Mouse (Mus musculus): ENCODE data around the gene Kmt2d.
A peak's percentile ranks its signal among the peaks of the same experiment; 100 is the strongest.
"Not testable (repeated sequence)": the region's sequence is repeated elsewhere in the genome, so short reads cannot be mapped to it uniquely, and the experiment has no call there.

Gene Kmt2d

DNA sequence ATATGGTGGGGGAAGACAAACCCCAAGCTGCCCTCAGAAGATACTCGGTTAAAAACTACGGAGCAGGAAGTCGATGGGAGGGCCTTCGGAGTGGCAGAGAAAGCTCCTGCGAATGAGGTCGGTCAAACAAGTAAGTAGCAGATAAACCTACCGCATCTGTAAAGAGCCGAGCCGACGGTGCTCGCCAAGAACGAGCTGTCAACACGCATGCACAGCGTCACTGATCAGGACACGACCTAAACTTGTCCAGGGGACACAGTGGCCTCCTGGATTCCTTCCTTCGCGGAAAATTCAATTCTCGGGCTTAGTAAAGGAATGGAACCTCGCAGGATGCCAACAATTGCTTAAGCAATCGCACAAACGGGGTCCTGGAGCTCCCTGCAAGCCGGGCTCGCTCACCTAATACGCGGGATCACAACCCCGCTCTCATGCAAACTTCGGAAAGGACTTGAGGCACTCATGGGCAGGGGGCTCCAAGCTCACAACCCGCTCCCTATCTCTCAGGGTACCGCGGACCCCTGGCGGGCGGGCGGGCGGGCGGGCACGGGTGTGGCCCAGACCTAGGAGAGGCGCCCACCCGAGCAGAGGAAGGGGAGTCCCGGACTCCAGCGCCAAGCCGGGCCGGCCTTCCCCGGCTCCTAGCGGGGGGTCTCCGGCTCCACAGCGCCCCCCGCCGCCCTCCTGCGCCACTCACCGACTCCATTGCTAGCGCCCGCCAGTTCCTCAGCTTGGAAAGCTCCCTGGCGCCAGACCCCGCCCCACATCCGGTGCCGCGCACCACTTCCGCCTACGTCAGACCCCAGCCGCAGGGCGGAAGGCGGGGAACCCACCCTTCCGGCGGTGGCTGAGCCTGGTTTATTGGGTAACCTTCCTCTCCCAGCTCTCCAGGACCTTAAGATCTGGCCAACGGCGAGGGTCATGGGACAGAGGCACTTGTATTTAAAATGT, 40.0 kb downstream of the Kmt2d start, which contains the start of gene Prkag1:
Gene Prkag1 (minus strand): TSS at position 786 of the 948 bp plus-strand sequence.
- DNase-seq (ENCODE audit: low read depth), result peak; percentile 97

DNA sequence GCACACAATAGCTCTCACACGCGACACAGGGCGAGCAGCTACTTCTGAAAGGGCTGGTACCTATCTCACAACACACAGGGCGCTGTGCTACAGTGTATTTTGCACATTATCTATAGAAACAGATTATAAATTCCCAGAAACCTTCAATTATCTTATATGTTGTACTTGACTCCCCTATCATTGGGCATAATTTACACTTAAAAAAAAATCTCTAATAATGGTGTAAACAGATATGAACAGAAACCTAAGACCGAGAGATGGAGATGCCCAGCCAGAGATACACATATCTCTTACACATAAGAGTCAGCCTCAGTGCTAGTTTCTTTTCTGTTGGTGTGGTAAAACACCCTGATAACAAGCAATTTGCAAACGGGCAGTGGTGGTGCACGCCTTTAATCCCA, 43.4 kb downstream of the Kmt2d start:
- DNase-seq (ENCODE audit: low read depth), result no peak

DNA sequence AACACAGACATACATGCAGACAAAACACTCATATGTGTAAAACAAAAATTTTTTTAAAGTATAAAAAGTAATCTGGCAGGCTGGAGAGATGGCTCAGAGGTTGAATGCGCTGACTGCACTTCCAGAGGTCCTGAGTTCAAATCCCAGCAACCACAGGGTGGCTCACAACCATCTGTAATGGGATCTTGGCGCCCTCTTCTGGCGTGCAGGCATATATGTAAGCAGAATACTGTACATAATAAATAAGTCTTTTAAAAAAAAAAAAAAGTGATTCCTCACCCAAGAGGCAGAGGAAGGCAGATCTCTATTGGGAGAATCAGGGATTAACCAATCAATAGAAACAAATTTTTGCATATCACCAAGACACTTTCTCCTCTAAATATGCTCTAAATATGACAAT, 47.6 kb downstream of the Kmt2d start:
- DNase-seq (ENCODE audit: low read depth), result peak; percentile 61

DNA sequence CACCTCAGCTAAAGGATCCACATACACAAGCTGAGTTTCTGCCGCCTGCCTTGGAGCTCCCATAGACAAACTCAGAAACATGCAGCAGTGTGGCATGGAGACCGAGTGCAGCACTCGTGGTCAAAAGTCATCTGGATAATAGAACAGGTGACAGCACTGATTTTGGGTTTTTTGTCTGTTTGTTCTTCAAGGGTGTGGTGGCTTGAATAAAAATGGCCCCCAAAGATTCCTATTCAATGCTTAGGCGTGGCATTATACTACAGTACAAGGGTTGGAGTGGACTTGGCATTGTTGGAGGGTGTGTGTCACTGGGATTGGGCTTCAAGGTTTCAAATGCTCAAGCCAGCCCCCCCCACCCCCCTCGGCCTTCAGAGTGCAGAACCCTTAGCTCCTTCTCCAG, 48.9 kb downstream of the Kmt2d start:
- no peak for DNase-seq (ENCODE audit: low read depth)

DNA sequence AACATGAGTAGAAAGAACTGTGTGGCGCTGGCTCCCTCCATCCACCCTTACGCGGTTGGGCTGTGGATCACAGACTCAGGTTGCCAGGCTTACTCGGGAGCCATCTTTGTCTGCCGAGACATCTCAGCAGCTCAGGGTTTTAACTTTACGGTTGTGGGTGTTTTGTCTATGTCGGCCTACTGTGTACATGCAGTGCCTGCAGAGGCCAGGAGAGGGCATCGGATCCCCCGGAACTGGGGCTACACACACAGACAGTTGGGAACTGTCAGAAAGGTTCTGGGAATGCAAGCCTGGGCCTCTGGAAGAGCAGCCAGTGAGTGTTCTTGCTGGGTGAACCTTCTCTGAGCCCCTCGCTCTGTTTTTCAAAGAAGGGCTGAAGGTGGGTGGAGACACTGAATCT, 49.6 kb downstream of the Kmt2d start:
- DNase-seq (ENCODE audit: low read depth), result peak; percentile 68

DNA sequence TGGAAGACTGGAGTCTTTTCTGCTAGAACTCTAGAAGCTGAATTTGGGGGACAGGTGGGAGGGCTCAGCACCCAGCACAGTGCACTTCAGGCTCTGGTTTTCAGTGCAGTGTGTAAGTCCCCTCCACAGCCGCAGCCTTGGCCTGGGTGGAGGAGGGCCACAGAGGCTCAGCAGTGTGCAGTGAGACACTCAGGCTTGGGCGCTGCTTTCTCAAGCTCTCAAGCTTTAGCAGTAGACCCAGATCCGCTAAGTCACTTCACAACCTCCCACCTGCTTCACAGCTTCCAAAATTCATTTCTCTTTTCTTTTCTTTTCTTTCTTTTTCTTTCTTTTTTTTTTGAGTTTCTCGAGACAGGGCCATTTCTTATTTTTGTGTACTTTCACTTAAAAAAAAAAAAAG, 50.1 kb downstream of the Kmt2d start:
- no peak for DNase-seq (ENCODE audit: low read depth)

DNA sequence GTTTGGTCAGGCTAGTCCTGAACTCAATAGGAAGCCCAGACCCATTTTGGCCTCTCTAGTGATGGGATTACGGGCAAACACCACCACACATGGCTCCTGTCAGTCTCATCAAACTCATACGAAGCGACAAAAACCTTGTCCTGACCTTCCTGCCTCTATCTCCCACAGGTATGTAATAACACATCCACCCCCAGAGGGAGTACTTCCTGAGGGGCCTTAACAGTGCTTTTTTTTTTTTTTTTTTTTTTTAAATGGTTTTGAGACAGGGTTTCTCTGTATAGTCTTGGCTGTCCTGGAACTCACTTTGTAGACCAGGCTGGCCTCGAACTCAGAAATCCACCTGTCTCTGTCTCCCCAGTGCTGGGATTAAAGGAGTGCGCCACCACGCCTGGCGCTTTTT, 52.8 kb downstream of the Kmt2d start:
- no peak for DNase-seq (ENCODE audit: low read depth)

DNA sequence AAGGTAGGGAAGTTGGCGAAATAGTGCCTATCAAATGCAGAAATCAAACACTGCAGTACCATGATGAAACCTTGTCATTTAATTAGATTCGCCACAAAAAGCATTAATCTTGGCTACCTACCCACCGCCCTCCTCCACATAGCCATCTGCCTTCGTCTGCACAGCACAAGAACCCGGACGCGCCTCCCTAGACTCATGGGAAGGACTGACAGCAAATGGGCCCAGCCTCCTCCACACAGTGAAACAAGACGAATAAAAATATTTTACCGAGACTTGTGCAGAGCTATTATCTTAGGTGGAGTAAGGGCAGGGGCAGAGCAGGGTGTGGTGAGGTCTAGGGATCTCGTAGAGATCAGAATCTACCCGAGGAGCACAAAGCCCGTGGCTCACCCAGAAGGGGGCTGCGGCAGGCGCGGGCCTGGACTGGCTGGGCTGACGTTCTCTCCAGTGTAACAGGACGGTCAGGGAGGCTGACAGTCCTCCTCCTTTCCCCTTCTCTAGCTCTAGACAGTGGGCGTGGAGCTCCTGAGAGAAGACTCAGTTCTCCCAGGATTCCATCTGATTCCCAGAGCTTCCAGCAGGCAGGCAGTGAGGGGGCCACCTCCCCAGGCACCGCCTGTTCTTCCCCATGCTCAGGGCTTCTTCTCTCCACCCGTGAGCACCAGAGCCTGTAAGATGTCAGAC, 58.1 kb downstream of the Kmt2d start:
- no peak for DNase-seq (ENCODE audit: low read depth)

DNA sequence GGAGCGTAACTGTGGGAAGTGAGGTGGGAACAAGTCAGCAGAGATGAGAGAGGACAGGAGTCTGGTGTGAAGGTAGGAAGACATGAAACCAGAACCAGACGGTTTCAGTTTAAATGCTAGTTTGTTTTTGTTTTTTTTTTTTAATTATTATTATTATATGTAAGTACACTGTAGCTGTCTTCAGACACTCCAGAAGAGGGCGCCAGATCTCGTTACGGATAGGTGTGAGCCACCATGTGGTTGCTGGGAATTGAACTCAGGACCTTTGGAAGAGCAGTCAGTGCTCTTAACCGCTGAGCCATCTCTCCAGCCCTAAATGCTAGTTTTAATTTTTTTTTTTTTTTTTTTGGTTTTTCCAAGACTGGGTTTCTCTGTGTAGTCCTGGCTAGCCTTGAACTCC, 60.8 kb downstream of the Kmt2d start:
- DNase-seq (ENCODE audit: low read depth), result not testable (repeated sequence)

DNA sequence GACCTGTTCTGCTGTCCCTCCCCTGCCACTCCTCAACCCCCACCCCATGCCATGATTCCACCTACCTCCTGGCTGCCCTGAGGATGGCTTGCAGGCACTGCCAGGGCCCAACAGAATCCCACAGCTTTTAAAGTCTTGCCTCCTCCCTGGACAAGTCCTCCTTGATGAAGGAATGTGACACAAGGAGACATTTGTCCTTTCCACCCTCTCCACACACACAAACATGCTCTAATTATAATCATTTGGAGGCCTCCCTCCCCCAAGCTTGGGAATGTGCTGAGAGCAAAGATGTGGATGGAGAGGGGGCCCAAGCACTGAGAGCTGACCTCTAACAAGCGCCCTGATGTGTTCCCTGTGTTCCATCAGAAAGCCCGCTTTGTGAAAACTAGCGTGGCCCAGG, 61.6 kb downstream of the Kmt2d start, which contains the start of gene Ddn:
Gene Ddn (minus strand): TSS at position 101 of the 400 bp plus-strand sequence.
- no peak for DNase-seq (ENCODE audit: low read depth)

DNA sequence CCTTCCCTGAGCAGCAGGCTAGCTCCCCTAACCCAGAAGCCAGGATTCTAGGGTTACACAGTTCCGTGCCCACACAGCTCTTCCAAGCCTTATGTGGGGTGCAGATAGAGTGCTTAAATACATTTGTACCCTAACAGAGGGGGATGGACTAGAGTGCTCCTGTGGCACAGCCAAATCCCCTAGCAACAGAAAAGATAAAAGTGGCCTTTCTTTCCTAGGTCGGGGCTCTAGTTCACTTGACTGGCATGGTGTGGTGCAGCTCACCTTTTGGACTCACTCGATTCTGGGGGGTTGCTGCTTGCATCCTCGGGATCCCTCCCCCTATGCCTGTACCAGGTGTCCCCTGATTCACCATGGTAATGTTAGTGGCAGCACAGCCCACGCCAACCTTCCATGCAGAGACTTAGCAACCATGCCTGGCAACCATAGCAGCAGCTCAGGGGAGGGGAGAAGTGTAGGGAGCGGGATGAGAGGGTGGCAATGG, 62.3 kb downstream of the Kmt2d start:
- DNase-seq (ENCODE audit: low read depth), result no peak

DNA sequence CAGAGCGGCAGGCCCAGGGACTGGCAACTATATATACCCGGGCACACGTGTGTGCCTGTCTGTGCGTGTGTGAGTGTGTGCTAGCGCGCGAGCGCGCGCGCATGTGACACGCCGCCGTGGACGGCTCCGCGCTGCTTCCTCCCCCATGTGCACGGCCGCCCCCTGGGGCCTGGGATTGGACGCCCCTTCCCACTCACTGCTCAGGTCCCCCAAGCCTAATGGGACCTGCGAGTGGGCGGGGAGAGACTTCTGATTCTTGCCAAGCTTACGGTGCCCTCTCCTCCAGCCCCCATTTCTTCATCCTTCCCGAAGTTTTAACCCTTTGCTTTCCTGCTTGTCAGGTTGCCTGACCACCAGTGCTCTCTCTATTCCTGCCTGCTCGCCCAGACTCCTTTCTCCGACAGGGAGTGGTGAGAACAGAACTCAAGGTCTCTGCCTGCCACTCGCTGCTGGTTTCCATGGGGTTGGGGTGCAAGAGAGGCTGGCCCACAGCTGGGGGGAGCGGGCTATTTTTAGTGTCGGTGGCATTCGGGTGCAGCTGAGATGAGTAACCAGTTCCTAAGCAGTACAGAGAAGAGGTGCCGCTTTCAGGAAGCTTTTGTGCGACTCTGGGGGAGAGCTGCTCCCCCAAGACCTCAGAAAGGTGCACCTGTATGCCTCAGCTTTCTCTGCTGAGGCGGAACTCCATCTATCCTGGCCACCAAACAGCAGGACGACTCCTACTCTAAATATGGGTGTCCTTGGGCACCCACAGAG, 62.9 kb downstream of the Kmt2d start:
- DNase-seq (ENCODE audit: low read depth), result peak; percentile 74

DNA sequence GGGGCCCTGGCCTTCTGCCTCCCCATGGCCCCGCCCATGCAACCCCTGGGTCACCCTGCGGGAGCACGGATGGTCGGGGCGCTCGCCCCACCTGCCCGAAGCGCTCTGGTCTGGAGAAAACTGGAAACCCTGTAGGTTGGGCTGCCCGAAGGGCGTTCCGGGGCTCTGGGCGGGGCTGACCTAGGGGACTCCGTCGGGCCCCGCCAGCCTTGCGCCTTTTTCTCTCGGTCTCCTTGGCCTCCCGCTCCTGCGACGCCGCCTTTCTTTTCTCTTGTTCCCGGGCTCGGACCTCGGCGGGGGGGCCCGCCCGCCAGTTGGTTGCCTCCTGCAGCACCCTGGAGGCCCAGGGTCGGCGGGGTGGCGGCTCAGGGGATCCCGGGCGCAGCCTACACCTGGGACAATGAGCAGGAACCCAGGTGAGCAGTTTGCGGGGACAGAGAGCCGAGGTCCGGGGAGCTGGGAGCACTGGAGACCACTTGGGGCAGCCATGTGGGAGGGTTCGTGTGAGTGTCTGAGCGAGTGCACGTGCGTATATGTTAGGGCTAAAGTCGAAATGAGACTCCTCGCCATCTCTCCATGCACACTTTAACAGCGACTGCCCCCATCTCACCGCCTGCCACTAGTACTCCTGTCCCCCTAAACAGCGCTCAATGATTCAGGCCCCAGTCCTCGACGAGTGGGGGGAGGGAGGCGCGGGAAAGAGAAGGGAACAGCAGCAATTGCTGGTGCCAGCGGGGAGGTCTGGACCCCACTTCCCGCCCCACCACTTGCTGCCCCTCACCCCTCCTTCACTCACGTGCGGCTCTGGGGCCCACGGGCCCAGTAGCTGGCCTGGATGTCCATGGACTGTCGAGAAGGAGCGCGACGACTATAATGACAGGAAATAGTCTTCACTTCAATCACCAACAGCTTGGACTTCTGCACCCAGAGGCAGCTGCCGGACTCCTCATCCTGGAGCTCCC, 63.9 kb downstream of the Kmt2d start:
- DNase-seq (ENCODE audit: low read depth), result peak; percentile 50

DNA sequence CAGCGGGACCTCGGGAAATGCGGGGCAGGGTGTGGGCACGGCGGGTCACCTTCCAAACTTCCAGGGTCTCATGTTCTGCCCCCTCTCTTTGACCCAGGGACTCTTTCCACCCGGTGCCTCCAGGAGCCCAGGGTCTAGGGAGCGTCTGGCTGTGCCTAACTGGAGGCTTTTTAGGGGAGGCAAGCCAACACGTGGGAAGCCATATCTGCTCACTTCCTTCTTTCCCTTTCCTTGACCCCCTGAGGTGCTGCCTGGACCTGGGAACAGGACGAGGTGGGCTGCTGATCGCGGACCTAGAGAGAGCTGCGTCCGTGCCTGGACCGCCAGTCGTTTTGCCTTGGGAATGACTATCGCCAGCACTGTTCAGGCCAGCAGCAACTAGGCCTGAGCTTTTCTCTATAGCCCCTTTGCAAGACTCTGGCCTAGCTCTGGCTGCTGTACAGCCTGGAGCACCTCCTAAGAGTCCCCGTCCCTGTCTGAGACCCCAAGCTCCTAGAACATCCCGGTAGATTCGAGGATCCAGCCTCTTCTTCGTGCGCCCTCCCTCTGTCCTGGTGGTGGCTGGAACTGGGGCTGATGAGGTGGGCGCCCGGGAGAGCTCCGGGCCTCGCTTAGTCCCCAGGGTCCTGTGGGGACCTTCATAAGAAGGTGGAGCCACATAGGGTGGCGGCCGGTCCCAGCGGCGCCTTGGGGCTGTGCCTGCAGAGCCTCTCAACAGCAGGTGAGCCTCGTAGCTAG, 64.8 kb downstream of the Kmt2d start:
- DNase-seq (ENCODE audit: low read depth), result no peak

DNA sequence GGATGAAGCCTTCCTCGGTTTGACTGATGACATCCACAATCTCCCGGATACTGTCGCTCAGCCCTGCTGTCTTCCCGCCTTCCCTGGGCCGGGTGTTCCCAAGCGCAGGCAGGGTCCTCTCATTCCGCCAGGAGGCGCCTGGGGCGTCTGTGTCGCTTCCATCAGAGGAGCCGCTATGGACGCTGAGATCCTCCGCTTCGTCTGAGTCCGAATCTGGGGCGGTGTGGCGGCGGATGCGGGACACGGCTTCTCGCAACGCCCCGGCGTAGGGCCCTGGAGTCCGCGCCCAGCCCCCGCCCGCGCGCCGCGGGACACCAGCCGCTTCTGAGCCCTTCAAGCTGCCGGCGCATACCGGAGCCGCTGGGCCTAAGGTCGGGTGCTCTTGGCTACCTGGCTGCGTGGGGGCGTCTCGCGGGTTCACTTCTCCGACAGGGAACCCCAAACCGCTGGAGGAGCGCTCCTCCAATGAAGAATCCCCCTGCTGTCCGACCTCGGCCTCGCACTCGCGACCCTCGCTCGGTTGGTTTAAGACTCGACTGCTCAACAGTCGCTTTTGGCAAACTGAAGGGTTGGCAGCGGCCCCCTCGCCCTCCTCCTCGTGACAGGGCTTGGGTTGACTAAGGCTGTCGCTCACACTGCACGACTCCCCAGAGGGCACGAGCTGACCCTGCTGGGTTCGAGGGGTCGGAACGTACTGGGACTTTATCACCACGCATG, 65.5 kb downstream of the Kmt2d start:
- DNase-seq (ENCODE audit: low read depth), result peak; percentile 67

DNA sequence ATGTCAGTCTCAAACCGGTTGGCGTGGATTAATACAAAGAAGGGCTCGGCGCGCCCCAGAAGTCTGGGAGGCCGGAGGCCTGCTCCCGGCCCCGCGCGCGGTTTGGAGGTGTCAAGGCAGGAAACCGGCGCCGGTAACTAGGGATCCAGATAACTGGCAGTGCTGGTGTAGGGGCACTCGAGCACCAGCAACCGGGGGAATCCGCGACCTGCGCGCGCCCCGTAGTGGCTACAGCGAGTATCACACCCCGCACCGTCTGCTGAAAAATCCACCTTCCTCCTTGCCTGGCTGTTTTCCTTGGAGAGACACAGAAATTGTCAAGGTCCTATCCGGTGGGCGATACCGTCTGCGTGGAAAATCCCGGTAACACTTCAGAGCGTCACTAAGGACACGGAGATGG, 67.0 kb downstream of the Kmt2d start:
- DNase-seq (ENCODE audit: low read depth), result peak; percentile 84

DNA sequence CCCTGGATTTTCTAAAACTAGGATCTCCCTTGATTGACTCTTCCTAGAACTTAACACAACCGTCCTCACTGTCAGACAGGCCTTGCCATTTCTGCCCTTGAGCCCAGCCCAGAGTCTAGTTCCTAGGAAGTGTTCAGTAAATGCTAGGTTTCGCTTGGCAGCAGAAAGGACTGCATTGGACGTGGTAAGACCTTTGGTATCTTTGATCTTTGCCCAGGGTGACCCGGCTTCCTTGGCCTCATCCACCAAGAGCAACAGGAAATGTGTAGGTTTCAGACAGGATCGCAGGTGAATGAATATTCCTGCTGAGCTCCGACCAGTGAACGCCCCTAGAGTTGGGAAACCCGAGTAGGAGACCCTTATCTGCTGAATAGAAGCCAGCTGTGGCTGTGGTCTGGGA, 68.1 kb downstream of the Kmt2d start:
- no peak for DNase-seq (ENCODE audit: low read depth)

DNA sequence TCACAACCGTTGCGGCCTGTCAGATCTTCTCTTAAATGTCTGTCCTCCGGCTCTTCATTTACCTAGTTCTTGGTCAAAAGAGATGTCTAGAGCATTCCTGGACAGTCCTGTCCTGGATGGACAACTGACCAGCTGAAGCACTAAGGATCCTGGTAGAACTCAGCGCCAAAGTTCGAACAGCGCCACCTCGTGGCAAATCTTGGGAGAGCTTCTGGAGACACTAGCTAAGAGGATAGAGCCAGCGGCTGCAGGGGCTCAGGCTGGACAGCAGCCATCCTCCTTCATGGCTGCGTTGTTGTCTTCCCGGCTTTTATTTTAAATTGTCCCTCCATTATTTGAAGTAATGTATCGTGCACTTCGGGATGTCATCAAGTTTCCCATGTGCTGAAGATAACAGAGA, 71.6 kb downstream of the Kmt2d start:
- DNase-seq (ENCODE audit: low read depth), result peak; percentile 88

DNA sequence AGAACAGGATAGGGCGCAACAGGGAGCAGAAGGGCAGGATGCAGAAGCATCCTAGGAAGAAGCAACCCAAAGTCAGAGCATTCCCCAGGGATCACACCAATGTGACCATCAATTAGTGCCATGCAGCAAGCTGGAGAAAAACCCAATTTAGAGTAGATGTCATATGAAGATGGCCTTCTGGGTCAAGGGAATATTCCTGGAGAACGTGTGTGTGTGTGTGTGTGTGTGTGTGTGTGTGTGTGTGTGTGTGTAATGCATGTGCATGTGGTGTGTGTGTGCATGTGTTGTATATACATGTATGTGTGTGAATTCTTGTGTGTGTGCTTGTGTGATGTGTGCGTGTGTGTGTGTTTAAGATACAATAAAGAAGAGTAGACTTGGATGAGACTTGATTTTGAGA, 72.1 kb downstream of the Kmt2d start:
- DNase-seq (ENCODE audit: low read depth), result no peak

All from induced T-regulatory cell, adult 2 months (primary cell).